Mouse (Mus musculus) E14TG2a.4 (cell line): Measurements from ENCODE around the gene Trap1a.

ENCODE experiments used
- H3K27me3 ChIP-seq: 2 replicates; pipeline ENCODE4 v1.6.1; 2014; ENCODE audit warnings: low read length, control low read depth; ENCODE audit not compliant: insufficient read depth
- H3K36me3 ChIP-seq: 2 replicates; pipeline ENCODE4 v1.6.1; 2014; ENCODE audit warnings: low read length, control low read depth; ENCODE audit not compliant: insufficient read depth
- H3K4me1 ChIP-seq: replicated peaks from 2 replicates; pipeline ENCODE4 v1.6.1; 2014; ENCODE audit warnings: low read depth, low read length, control low read depth
- H3K4me3 ChIP-seq: replicated peaks from 2 replicates; pipeline ENCODE4 v1.5.1; 2014; ENCODE audit warnings: mild to moderate bottlenecking, low read length
- H3K9me3 ChIP-seq: 2 replicates; pipeline ENCODE4 v1.6.1; 2014; ENCODE audit warnings: low read length, control low read depth
- CTCF ChIP-seq: conservative IDR thresholded peaks from 2 replicates; pipeline ENCODE4 v1.5.1; 2014; ENCODE audit warnings: low read length
- NANOG ChIP-seq: IDR thresholded peaks from 2 replicates; pipeline ENCODE4 v1.6.1; 2014; ENCODE audit warnings: borderline replicate concordance, low read length, mixed read lengths
- POU5F1 ChIP-seq: IDR thresholded peaks from 2 replicates; pipeline ENCODE4 v1.6.1; 2014; ENCODE audit warnings: low read length, borderline replicate concordance

Trap1a gene

GRCm38 (mm10) chrX:139341185-139341584, 7.7 kb downstream of the Trap1a start:
- no peaks in the 10 kb centered on the region for H3K27me3 ChIP-seq
- TF ChIP-seq POU5F1 (no peak), NANOG (no peak), CTCF (no peak)
- no peak overlapping the region for H3K4me3 ChIP-seq
- peaks cover 52% of the 10 kb centered on the region for H3K36me3 ChIP-seq
- H3K4me1 ChIP-seq, result peaks cover 13% of the 10 kb centered on the region
- H3K9me3 ChIP-seq, result no peaks in the 10 kb centered on the region

DNA sequence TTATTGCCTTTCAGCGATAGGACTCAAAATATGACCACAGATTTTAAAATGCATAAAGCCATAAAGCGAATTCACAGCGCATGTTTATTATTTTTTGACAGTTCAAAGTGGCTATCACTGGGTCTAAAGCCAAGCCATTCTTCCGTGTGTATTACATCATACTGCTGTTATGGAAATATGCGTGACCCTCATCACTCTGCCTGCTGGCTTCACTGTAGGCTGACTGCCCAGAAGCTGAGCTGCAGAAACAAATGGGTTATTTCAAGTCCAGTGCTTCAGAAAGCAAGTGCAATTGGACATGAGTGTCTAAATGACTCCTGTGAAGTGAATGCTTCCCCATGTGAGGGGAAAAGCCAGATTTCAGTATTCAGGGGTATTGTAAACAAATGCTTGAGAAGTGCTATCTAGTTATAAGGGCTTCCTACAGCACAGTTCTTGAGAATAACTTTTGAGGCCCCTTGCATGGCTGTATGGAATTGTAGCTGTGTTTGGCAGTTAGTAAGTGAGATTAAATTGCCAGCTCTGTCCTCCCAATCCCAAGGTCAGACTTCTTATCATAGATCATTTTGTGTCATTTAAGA, 18.8 kb downstream of the Trap1a start:
- no peak overlapping the region for H3K4me3 ChIP-seq
- H3K36me3 ChIP-seq, result peaks cover 50% of the 10 kb centered on the region
- no peaks in the 10 kb centered on the region for H3K9me3 ChIP-seq
- TF ChIP-seq POU5F1, result no peak
- no peak for TF ChIP-seq CTCF
- TF ChIP-seq NANOG, result no peak
- no peaks in the 10 kb centered on the region for H3K27me3 ChIP-seq
- peaks cover 29% of the 10 kb centered on the region for H3K4me1 ChIP-seq

GRCm38 (mm10) chrX:139357639-139358260, 24.3 kb downstream of the Trap1a start:
- TF ChIP-seq POU5F1 (no peak), CTCF (no peak), NANOG (no peak)
- H3K27me3 ChIP-seq, result no peaks in the 10 kb centered on the region
- H3K9me3 ChIP-seq, result no peaks in the 10 kb centered on the region
- H3K4me1 ChIP-seq, result peaks cover 28% of the 10 kb centered on the region
- H3K36me3 ChIP-seq, result peaks cover 17% of the 10 kb centered on the region
- peak overlapping the region; percentile 74 for H3K4me3 ChIP-seq

- TF ChIP-seq CTCF (no peak), NANOG (no peak), POU5F1 (no peak)
- Histone ChIP-seq H3K9me3 (no peaks in the 10 kb centered on the region), H3K27me3 (no peaks in the 10 kb centered on the region), H3K36me3 (peaks cover 14% of the 10 kb centered on the region; the same call in 1 of the 2 replicates), H3K4me3 (no peak overlapping the region), H3K4me1 (peaks cover 28% of the 10 kb centered on the region)
Observed at GRCm38 (mm10) chrX:139358361-139358760, 24.9 kb downstream of the Trap1a start.

- Histone ChIP-seq H3K9me3 (no peaks in the 10 kb centered on the region), H3K4me3 (no peak overlapping the region), H3K4me1 (no peaks in the 10 kb centered on the region), H3K27me3 (no peaks in the 10 kb centered on the region), H3K36me3 (no peaks in the 10 kb centered on the region)
- no peak for TF ChIP-seq CTCF
- TF ChIP-seq NANOG, result no peak
- no peak for TF ChIP-seq POU5F1
Observed at GRCm38 (mm10) chrX:139366837-139367528, 33.5 kb downstream of the Trap1a start.

GRCm38 (mm10) chrX:139367529-139367908, 34.0 kb downstream of the Trap1a start:
- Histone ChIP-seq H3K36me3 (no peaks in the 10 kb centered on the region), H3K4me3 (no peak overlapping the region), H3K27me3 (no peaks in the 10 kb centered on the region), H3K4me1 (no peaks in the 10 kb centered on the region), H3K9me3 (no peaks in the 10 kb centered on the region)
- TF ChIP-seq NANOG (no peak), CTCF (no peak), POU5F1 (no peak)

- no peaks in the 10 kb centered on the region for H3K9me3 ChIP-seq
- no peaks in the 10 kb centered on the region for H3K4me1 ChIP-seq
- H3K27me3 ChIP-seq, result no peaks in the 10 kb centered on the region
- no peak for TF ChIP-seq NANOG
- peak; percentile 36 for TF ChIP-seq CTCF
- TF ChIP-seq POU5F1, result no peak
- no peaks in the 10 kb centered on the region for H3K36me3 ChIP-seq
- H3K4me3 ChIP-seq, result no peak overlapping the region
Observed at GRCm38 (mm10) chrX:139369122-139369521, 35.6 kb downstream of the Trap1a start.

- H3K9me3 ChIP-seq, result no peaks in the 10 kb centered on the region
- no peak overlapping the region for H3K4me3 ChIP-seq
- TF ChIP-seq POU5F1, result no peak
- no peak for TF ChIP-seq NANOG
- peak; percentile 46 for TF ChIP-seq CTCF
- H3K4me1 ChIP-seq, result no peaks in the 10 kb centered on the region
- H3K36me3 ChIP-seq, result no peaks in the 10 kb centered on the region
- H3K27me3 ChIP-seq, result no peaks in the 10 kb centered on the region
Observed at GRCm38 (mm10) chrX:139372665-139373064, 39.2 kb downstream of the Trap1a start.
